ENCODE assay signal across 8 mouse cellular contexts in the genomic region with DNA sequence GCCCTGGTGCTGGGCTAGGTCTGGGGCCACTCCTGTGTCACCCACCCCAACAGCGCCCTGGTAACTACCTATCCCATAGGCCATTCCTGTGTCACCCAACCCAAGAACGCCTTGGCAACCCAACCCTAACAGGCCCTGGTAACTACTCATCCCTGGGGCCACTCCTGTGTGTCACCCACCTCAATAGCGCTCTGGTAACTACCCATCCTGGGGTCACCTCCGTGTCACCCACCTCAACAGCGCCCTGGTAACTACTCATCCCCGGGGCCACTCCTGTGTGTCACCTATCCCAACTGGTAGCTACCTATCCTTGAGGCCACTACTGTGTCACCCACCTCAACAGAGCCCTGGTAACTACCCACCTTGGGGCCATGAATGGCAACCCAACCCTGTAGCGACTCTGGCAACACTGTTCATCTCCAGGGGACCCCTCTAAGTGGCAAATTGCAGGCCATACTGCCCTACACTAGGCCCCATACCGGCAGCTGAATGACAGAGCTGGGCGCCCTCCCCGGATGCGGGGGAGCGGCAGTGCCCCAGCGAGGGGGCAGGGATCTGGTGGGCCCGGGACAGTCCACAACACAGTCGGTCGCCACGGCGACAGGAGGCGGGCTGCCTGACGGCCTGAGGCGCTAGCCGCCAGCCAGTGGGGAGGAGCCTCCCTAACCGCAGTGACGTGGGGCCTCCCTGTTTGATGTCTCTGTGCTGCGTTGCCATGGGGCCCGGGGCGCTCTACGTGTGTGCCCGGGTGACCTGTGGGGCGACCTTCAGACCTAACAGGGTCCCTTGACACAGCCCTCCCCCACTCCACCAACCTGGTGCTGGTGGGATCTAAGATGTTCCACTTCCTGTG. TPM values are rescaled to one million over a fixed set of nuclear protein-coding genes. Genes with fewer than 3 reads are reported as not detected.
DNase-seq lines count a peak whose midpoint lies in the region; ATAC-seq and TF ChIP-seq lines count a peak whose summit lies in the region.

No protein-coding gene starts in this region.

- H3K4me2 ChIP-seq in hindbrain, embryonic 11.5 days (replicated peaks; ENCODE audit: low read depth, low read length): peak overlapping the region; percentile 63

- H3K27me3 ChIP-seq in G1E (ENCODE audit: insufficient read depth, low read length): no peaks in the 10 kb centered on the region
- H3K27me3 ChIP-seq in hindbrain, embryonic 11.5 days (ENCODE audit: control insufficient read depth, insufficient read depth, low read length): peaks cover 5% of the 10 kb centered on the region; the same call in 1 of the 2 replicates

- peaks cover 65% of the 10 kb centered on the region for H3K4me1 ChIP-seq in G1E (ENCODE audit: insufficient read depth, low read depth, low read length)
- peaks cover 24% of the 10 kb centered on the region for H3K4me1 ChIP-seq in hindbrain, embryonic 11.5 days (replicated peaks; ENCODE audit: control insufficient read depth, insufficient read depth, low read length)

- H3K9me3 ChIP-seq in G1E (replicated peaks): no peaks in the 10 kb centered on the region
- H3K9me3 ChIP-seq in hindbrain, embryonic 11.5 days (ENCODE audit: control insufficient read depth, low read length): no peaks in the 10 kb centered on the region

- H3K9ac ChIP-seq in hindbrain, embryonic 11.5 days (ENCODE audit: low read depth, low read length): peak overlapping the region; percentile 12

- H3K27ac ChIP-seq in hindbrain, embryonic 11.5 days (ENCODE audit: low read depth, low read length): peak overlapping the region; percentile 88

- DNase-seq in G1E (ENCODE audit: low spot score): peak; percentile 86
- peak; percentile 99 for DNase-seq in c-Kit-positive CD71-negative TER-119-negative erythroid progenitor cells, embryonic 14.5 days (ENCODE audit: low read depth)
- DNase-seq in frontal cortex, postnatal 10 days (ENCODE audit: low spot score in 2 of 2): peak; percentile 83 to 85
- peak; percentile 91 for DNase-seq in hindbrain, embryonic 11.5 days (ENCODE audit: low spot score)
- DNase-seq in layer of hippocampus, postnatal 36 days: peak; percentile 75 to 85
- DNase-seq in lung, postnatal 25 days (ENCODE audit: low spot score): peak; percentile 97
- peak; percentile 90 for DNase-seq in ovary, postnatal 36 days (ENCODE audit: low spot score)
- peak; percentile 92 to 95 for DNase-seq in thymus, postnatal 36 days

- H3K4me3 ChIP-seq in G1E (ENCODE audit: low read depth, low read length): peak overlapping the region; percentile 74
- peak overlapping the region; percentile 34 for H3K4me3 ChIP-seq in hindbrain, embryonic 11.5 days (ENCODE audit: low read depth, low read length)

- peaks cover 16% of the 10 kb centered on the region for H3K36me3 ChIP-seq in G1E (replicated peaks)
- H3K36me3 ChIP-seq in hindbrain, embryonic 11.5 days (ENCODE audit: control insufficient read depth, insufficient read depth, low read length): no peaks in the 10 kb centered on the region

- ATAC-seq in G1E (ENCODE audit: extremely low read depth, insufficient number of reproducible peaks, low FRiP score, poor library complexity, severe bottlenecking): peak; percentile 78
- peak; percentile 88 for ATAC-seq in hindbrain, embryonic 11.5 days (ENCODE audit: low FRiP score)

- no peak for TF ChIP-seq CTCF in G1E (IDR thresholded peaks at IDR 0.05; ENCODE audit: low read depth, low read length)

- 1% methylated on average over 30 of the region's 30 CpGs for WGBS in hindbrain, embryonic 11.5 days

RNA-seq across cellular contexts. Expression of gene Nanos3, which starts 13.1 kb away (rescaled TPM):
- not detected in 2 replicates for total RNA-seq in G1E (2014; fragmentation: Nextera tagmentation)
- not detected in 2 replicates for total RNA-seq in G1E (2017)
- polyA plus RNA-seq in G1E (2012): 0.19 TPM in 1 of 2 replicates, not detected in the other
- polyA plus RNA-seq in hindbrain, embryonic 11.5 days (2014; fragmentation: Nextera tagmentation; extraction: Ambion mirVana): 4.5 and 5.6 TPM in 2 replicates
- 1 to 10 TPM; 2.2 to 4.9 TPM for total RNA-seq in layer of hippocampus, postnatal 36 days (2021)

RNA-seq across cellular contexts. Expression of gene Zswim4, which starts 38.7 kb away (rescaled TPM):
- 8.5 and 9.7 TPM in 2 replicates for total RNA-seq in G1E (2014; fragmentation: Nextera tagmentation)
- total RNA-seq in G1E (2017): 5.7 and 7.3 TPM in 2 replicates
- polyA plus RNA-seq in G1E (2012): 14.6 and 19.0 TPM in 2 replicates
- polyA plus RNA-seq in hindbrain, embryonic 11.5 days (2014; fragmentation: Nextera tagmentation; extraction: Ambion mirVana): 22.5 and 26.1 TPM in 2 replicates
- 10 to 100 TPM; 16.8 to 18.1 TPM for total RNA-seq in layer of hippocampus, postnatal 36 days (2021)

RNA-seq across cellular contexts. Expression of gene 4930432K21Rik, which starts 50.3 kb away (rescaled TPM):
- total RNA-seq in G1E (2014; fragmentation: Nextera tagmentation) (0.34 TPM in 1 of 2 replicates, not detected in the other), G1E (2017) (0.55 and 0.58 TPM in 2 replicates)
- polyA plus RNA-seq in G1E (2012): 0.08 and 0.11 TPM in 2 replicates
- 0.57 and 0.88 TPM in 2 replicates for polyA plus RNA-seq in hindbrain, embryonic 11.5 days (2014; fragmentation: Nextera tagmentation; extraction: Ambion mirVana)
- 1 to 10 TPM; 1.7 to 1.8 TPM for total RNA-seq in layer of hippocampus, postnatal 36 days (2021)

RNA-seq across cellular contexts. Expression of gene Cc2d1a, which starts 50.4 kb away (rescaled TPM):
- total RNA-seq in G1E (2014; fragmentation: Nextera tagmentation) (7.9 and 9.6 TPM in 2 replicates), G1E (2017) (4.8 and 5.1 TPM in 2 replicates)
- 21.3 and 25.5 TPM in 2 replicates for polyA plus RNA-seq in G1E (2012)
- polyA plus RNA-seq in hindbrain, embryonic 11.5 days (2014; fragmentation: Nextera tagmentation; extraction: Ambion mirVana): 8.5 and 8.8 TPM in 2 replicates
- total RNA-seq in layer of hippocampus, postnatal 36 days (2021): 10 to 100 TPM; 58.3 to 64.6 TPM

RNA-seq across cellular contexts. Expression of gene D8Ertd738e, which starts 51.4 kb away (rescaled TPM):
- 106 and 132 TPM in 2 replicates for total RNA-seq in G1E (2014; fragmentation: Nextera tagmentation)
- 197 and 232 TPM in 2 replicates for total RNA-seq in G1E (2017)
- polyA plus RNA-seq in G1E (2012): 257 and 291 TPM in 2 replicates
- polyA plus RNA-seq in hindbrain, embryonic 11.5 days (2014; fragmentation: Nextera tagmentation; extraction: Ambion mirVana): 298 and 313 TPM in 2 replicates
- 100 to 1,000 TPM; 131 to 145 TPM for total RNA-seq in layer of hippocampus, postnatal 36 days (2021)

Comparison
In these comparisons a context has a peak if more than half of its experiments do, and no peak if none do; other contexts are left out.
1. Peak in every context shown above with its lines: DNase-seq, ATAC-seq, H3K4me3 ChIP-seq and H3K27ac ChIP-seq.